Mouse (Mus musculus): ENCODE measurements around the gene Dnah8. TPM values are rescaled to one million over a fixed set of nuclear protein-coding genes. Genes with fewer than 3 reads are reported as not detected.

The Dnah8 gene
- polyA plus RNA-seq, 1 experiment from 2014 or later, result 2.1 TPM

- peak overlapping the region; percentile 71 for H3K4me2 ChIP-seq (ENCODE audit: low read length)
- peak overlapping the region; percentile 65 for H3K4me3 ChIP-seq (replicated peaks; ENCODE audit: low read depth, low read length)
- WGBS, result 24% methylated on average over 18 of the region's 18 CpGs
- H3K4me1 ChIP-seq (ENCODE audit: control insufficient read depth, insufficient read depth, low read length), result peaks cover 14% of the 10 kb centered on the region
- no peaks in the 10 kb centered on the region for H3K36me3 ChIP-seq (ENCODE audit: control insufficient read depth, insufficient read depth, low read length)
- DNase-seq (no peak), ATAC-seq (ENCODE audit: low FRiP score, low TSS enrichment) (no peak)
- no peaks in the 10 kb centered on the region for H3K9me3 ChIP-seq (ENCODE audit: control insufficient read depth, low read length)
- no peak overlapping the region for H3K27ac ChIP-seq (replicated peaks; ENCODE audit: low read depth, low read length)
- no peaks in the 10 kb centered on the region for H3K27me3 ChIP-seq (ENCODE audit: control insufficient read depth, insufficient read depth, low read length)
- peak overlapping the region; percentile 71 for H3K9ac ChIP-seq (replicated peaks; ENCODE audit: low read length)
These were observed 12.7 kb upstream of the Dnah8 start for GRCm38 (mm10) chr17:30611221-30612074.

GRCm38 (mm10) chr17:30612075-30612859 is 11.9 kb upstream of the Dnah8 start:
- Histone ChIP-seq H3K9ac (replicated peaks; ENCODE audit: low read length) (peak overlapping the region; percentile 71), H3K4me2 (ENCODE audit: low read length) (peak overlapping the region; percentile 71)

GRCm38 (mm10) chr17:30613350-30613749 is 10.8 kb upstream of the Dnah8 start:
- no peak for DNase-seq
- no peak for ATAC-seq (ENCODE audit: low FRiP score, low TSS enrichment)

More at GRCm38 (mm10) chr17:30612075-30612859, 11.9 kb upstream of the Dnah8 start:
- Histone ChIP-seq H3K36me3 (ENCODE audit: control insufficient read depth, insufficient read depth, low read length) (no peaks in the 10 kb centered on the region), H3K27ac (replicated peaks; ENCODE audit: low read depth, low read length) (peak overlapping the region; percentile 80), H3K27me3 (ENCODE audit: control insufficient read depth, insufficient read depth, low read length) (no peaks in the 10 kb centered on the region), H3K4me1 (ENCODE audit: control insufficient read depth, insufficient read depth, low read length) (peaks cover 14% of the 10 kb centered on the region), H3K9me3 (ENCODE audit: control insufficient read depth, low read length) (no peaks in the 10 kb centered on the region), H3K4me3 (replicated peaks; ENCODE audit: low read depth, low read length) (peak overlapping the region; percentile 65)
- WGBS, result 0% methylated on average over 34 of the region's 34 CpGs
- DNase-seq (peak; percentile 97), ATAC-seq (ENCODE audit: low FRiP score, low TSS enrichment) (peak; percentile 100)

GRCm38 (mm10) chr17:30616203-30616602 is 8.0 kb upstream of the Dnah8 start:
- H3K9me3 ChIP-seq (ENCODE audit: control insufficient read depth, low read length), result no peaks in the 10 kb centered on the region
- no peak overlapping the region for H3K4me3 ChIP-seq (replicated peaks; ENCODE audit: low read depth, low read length)
- 90% methylated on average over 5 of the region's 5 CpGs for WGBS
- no peaks in the 10 kb centered on the region for H3K27me3 ChIP-seq (ENCODE audit: control insufficient read depth, insufficient read depth, low read length)
- peaks cover 8% of the 10 kb centered on the region for H3K4me1 ChIP-seq (ENCODE audit: control insufficient read depth, insufficient read depth, low read length)
- no peaks in the 10 kb centered on the region for H3K36me3 ChIP-seq (ENCODE audit: control insufficient read depth, insufficient read depth, low read length)
- no peak overlapping the region for H3K4me2 ChIP-seq (ENCODE audit: low read length)
- no peak for DNase-seq
- no peak overlapping the region for H3K27ac ChIP-seq (replicated peaks; ENCODE audit: low read depth, low read length)
- no peak for ATAC-seq (ENCODE audit: low FRiP score, low TSS enrichment)
- H3K9ac ChIP-seq (replicated peaks; ENCODE audit: low read length), result no peak overlapping the region

More at GRCm38 (mm10) chr17:30613350-30613749, 10.8 kb upstream of the Dnah8 start:
- Histone ChIP-seq H3K27me3 (ENCODE audit: control insufficient read depth, insufficient read depth, low read length) (no peaks in the 10 kb centered on the region), H3K9ac (replicated peaks; ENCODE audit: low read length) (no peak overlapping the region), H3K4me1 (ENCODE audit: control insufficient read depth, insufficient read depth, low read length) (peaks cover 10% of the 10 kb centered on the region), H3K27ac (replicated peaks; ENCODE audit: low read depth, low read length) (no peak overlapping the region), H3K36me3 (ENCODE audit: control insufficient read depth, insufficient read depth, low read length) (no peaks in the 10 kb centered on the region), H3K4me2 (ENCODE audit: low read length) (no peak overlapping the region), H3K4me3 (replicated peaks; ENCODE audit: low read depth, low read length) (no peak overlapping the region), H3K9me3 (ENCODE audit: control insufficient read depth, low read length) (no peaks in the 10 kb centered on the region)

GRCm38 (mm10) chr17:30618136-30618891 is 5.8 kb upstream of the Dnah8 start:
- H3K27me3 ChIP-seq (ENCODE audit: control insufficient read depth, insufficient read depth, low read length), result no peaks in the 10 kb centered on the region
- no peak for ATAC-seq (ENCODE audit: low FRiP score, low TSS enrichment)
- no peak overlapping the region for H3K27ac ChIP-seq (replicated peaks; ENCODE audit: low read depth, low read length)
- no peak for DNase-seq
- no peak overlapping the region for H3K4me3 ChIP-seq (replicated peaks; ENCODE audit: low read depth, low read length)
- no peaks in the 10 kb centered on the region for H3K9me3 ChIP-seq (ENCODE audit: control insufficient read depth, low read length)
- H3K4me1 ChIP-seq (ENCODE audit: control insufficient read depth, insufficient read depth, low read length), result no peaks in the 10 kb centered on the region
- no peaks in the 10 kb centered on the region for H3K36me3 ChIP-seq (ENCODE audit: control insufficient read depth, insufficient read depth, low read length)
- H3K4me2 ChIP-seq (ENCODE audit: low read length), result no peak overlapping the region
- WGBS, result 90% methylated on average over 3 of the region's 3 CpGs
- no peak overlapping the region for H3K9ac ChIP-seq (replicated peaks; ENCODE audit: low read length)

GRCm38 (mm10) chr17:30619153-30619552 is 5.0 kb upstream of the Dnah8 start:
- no peaks in the 10 kb centered on the region for H3K27me3 ChIP-seq (ENCODE audit: control insufficient read depth, insufficient read depth, low read length)
- H3K4me3 ChIP-seq (replicated peaks; ENCODE audit: low read depth, low read length), result no peak overlapping the region
- H3K36me3 ChIP-seq (ENCODE audit: control insufficient read depth, insufficient read depth, low read length), result no peaks in the 10 kb centered on the region
- WGBS, result 57% methylated on average over 2 of the region's 2 CpGs
- DNase-seq (no peak), ATAC-seq (ENCODE audit: low FRiP score, low TSS enrichment) (no peak)
- no peak overlapping the region for H3K27ac ChIP-seq (replicated peaks; ENCODE audit: low read depth, low read length)
- H3K4me1 ChIP-seq (ENCODE audit: control insufficient read depth, insufficient read depth, low read length), result no peaks in the 10 kb centered on the region
- H3K4me2 ChIP-seq (ENCODE audit: low read length), result no peak overlapping the region
- no peak overlapping the region for H3K9ac ChIP-seq (replicated peaks; ENCODE audit: low read length)
- no peaks in the 10 kb centered on the region for H3K9me3 ChIP-seq (ENCODE audit: control insufficient read depth, low read length)

- Histone ChIP-seq H3K4me1 (ENCODE audit: control insufficient read depth, insufficient read depth, low read length) (no peaks in the 10 kb centered on the region), H3K9me3 (ENCODE audit: control insufficient read depth, low read length) (no peaks in the 10 kb centered on the region), H3K36me3 (ENCODE audit: control insufficient read depth, insufficient read depth, low read length) (no peaks in the 10 kb centered on the region), H3K9ac (replicated peaks; ENCODE audit: low read length) (no peak overlapping the region), H3K27me3 (ENCODE audit: control insufficient read depth, insufficient read depth, low read length) (no peaks in the 10 kb centered on the region), H3K4me3 (replicated peaks; ENCODE audit: low read depth, low read length) (no peak overlapping the region), H3K27ac (replicated peaks; ENCODE audit: low read depth, low read length) (no peak overlapping the region), H3K4me2 (ENCODE audit: low read length) (no peak overlapping the region)
- DNase-seq (no peak), ATAC-seq (ENCODE audit: low FRiP score, low TSS enrichment) (no peak)
- 77% methylated on average over 2 of the region's 2 CpGs for WGBS
These were observed 3.6 kb upstream of the Dnah8 start for GRCm38 (mm10) chr17:30620548-30620947.

GRCm38 (mm10) chr17:30621450-30621849 is 2.7 kb upstream of the Dnah8 start:
- Histone ChIP-seq H3K36me3 (ENCODE audit: control insufficient read depth, insufficient read depth, low read length) (no peaks in the 10 kb centered on the region), H3K9ac (replicated peaks; ENCODE audit: low read length) (no peak overlapping the region), H3K4me1 (ENCODE audit: control insufficient read depth, insufficient read depth, low read length) (no peaks in the 10 kb centered on the region), H3K4me2 (ENCODE audit: low read length) (no peak overlapping the region), H3K4me3 (replicated peaks; ENCODE audit: low read depth, low read length) (no peak overlapping the region), H3K9me3 (ENCODE audit: control insufficient read depth, low read length) (no peaks in the 10 kb centered on the region), H3K27ac (replicated peaks; ENCODE audit: low read depth, low read length) (no peak overlapping the region), H3K27me3 (ENCODE audit: control insufficient read depth, insufficient read depth, low read length) (no peaks in the 10 kb centered on the region)
- WGBS, result 74% methylated on average over 4 of the region's 4 CpGs
- ATAC-seq (ENCODE audit: low FRiP score, low TSS enrichment) (no peak), DNase-seq (no peak)
